Mouse (Mus musculus): ENCODE measurements around the gene Eno4. TPM values are rescaled to one million over a fixed set of nuclear protein-coding genes. Genes with fewer than 3 reads are reported as not detected.

Gene Eno4
- total RNA-seq, 2 experiments from 2014 or later = 2.0 to 2.9 TPM

DNA sequence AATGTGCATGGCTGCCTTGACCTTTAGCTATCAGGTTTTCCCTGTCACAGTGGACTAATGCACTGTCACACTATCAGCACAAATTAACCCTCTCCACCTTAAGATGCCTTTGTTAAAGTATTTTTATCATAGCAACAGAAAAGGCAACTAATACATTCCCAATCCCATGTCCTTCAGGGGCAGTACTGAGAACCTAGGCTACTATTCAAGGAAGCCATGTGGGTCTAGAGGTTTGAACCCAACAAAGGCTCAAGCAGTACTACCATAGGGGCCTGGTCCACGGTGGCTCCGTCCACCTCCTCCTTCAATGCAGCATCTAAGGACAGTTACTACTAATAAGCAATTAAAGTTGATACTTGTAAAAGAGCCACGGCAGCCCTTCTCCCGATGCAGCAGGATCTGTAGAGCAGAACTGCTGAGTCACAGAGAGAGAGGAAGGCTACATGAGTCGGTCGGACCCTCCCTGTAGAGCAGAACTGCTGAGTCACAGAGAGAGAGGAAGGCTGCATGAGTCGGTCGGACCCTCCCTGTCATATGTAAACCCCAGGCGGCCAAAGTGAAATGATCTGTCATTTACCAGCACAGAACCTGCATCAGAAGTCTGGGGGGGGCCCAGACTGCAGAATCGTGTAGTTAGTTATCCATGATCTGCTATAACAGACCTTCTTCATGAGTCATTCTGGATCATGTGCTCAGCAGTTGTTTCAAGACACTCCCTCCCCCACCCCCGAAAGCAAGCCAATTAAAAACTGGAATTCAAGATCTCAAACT, 35.4 kb downstream of the Eno4 start:
- Histone ChIP-seq H3K4me3 (no peak overlapping the region), H3K27ac (peak overlapping the region; percentile 70)
- intact Hi-C loops (cut with DNase I) = no loop called here
- peak; percentile 32 to 33 for DNase-seq (ENCODE audit: extremely low spot score in 1 of 2, low spot score in 2 of 2)
- no peak for TF ChIP-seq CTCF (IDR thresholded peaks at IDR 0.05)

- Histone ChIP-seq H3K27ac (no peak overlapping the region), H3K4me3 (peak overlapping the region; percentile 21; the same call in 1 of the 2 replicates)
- no peak for DNase-seq (ENCODE audit: extremely low spot score in 1 of 2, low spot score in 2 of 2)
- TF ChIP-seq CTCF (IDR thresholded peaks at IDR 0.05) = no peak
- intact Hi-C loops (cut with DNase I) = no loop called here
Measured at GRCm38 (mm10) chr19:58979436-58980055, 36.3 kb downstream of the Eno4 start.

DNA sequence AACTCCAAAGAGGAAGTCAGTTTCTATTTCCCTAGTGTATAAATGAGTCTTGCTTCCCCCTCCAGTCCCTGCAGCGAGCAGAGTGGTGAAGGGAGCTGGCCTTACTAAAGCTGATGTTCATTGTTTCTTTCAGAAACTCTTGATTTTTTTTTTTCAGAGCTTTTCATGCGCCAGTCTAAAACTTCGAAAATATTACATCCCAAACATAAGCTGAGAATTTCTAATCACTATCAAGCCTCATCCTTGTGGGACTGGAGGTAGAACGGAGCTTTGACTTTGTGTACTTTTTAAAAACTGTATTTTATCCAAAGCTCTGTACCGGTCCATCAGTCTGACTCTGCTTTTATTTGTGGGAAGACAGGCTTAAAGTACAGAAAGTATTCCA, 36.8 kb downstream of the Eno4 start:
- no peak for TF ChIP-seq CTCF (IDR thresholded peaks at IDR 0.05)
- intact Hi-C loops (cut with DNase I) = no loop called here
- Histone ChIP-seq H3K4me3 (peak overlapping the region; percentile 21; the same call in 1 of the 2 replicates), H3K27ac (no peak overlapping the region)
- no peak for DNase-seq (ENCODE audit: extremely low spot score in 1 of 2, low spot score in 2 of 2)

- no peak for DNase-seq (ENCODE audit: extremely low spot score in 1 of 2, low spot score in 2 of 2)
- Histone ChIP-seq H3K4me3 (no peak overlapping the region), H3K27ac (no peak overlapping the region)
- intact Hi-C loops (cut with DNase I) = no loop called here
- TF ChIP-seq CTCF (IDR thresholded peaks at IDR 0.05) = no peak
Measured at GRCm38 (mm10) chr19:58981571-58981970, 38.3 kb downstream of the Eno4 start.

- intact Hi-C loops (cut with DNase I) = no loop called here
- DNase-seq (ENCODE audit: extremely low spot score in 1 of 2, low spot score in 2 of 2) = no peak
- no peak for TF ChIP-seq CTCF (IDR thresholded peaks at IDR 0.05)
- no peak overlapping the region for H3K27ac ChIP-seq
- no peak overlapping the region for H3K4me3 ChIP-seq
Measured at GRCm38 (mm10) chr19:59002827-59003226, 59.6 kb downstream of the Eno4 start.

DNA sequence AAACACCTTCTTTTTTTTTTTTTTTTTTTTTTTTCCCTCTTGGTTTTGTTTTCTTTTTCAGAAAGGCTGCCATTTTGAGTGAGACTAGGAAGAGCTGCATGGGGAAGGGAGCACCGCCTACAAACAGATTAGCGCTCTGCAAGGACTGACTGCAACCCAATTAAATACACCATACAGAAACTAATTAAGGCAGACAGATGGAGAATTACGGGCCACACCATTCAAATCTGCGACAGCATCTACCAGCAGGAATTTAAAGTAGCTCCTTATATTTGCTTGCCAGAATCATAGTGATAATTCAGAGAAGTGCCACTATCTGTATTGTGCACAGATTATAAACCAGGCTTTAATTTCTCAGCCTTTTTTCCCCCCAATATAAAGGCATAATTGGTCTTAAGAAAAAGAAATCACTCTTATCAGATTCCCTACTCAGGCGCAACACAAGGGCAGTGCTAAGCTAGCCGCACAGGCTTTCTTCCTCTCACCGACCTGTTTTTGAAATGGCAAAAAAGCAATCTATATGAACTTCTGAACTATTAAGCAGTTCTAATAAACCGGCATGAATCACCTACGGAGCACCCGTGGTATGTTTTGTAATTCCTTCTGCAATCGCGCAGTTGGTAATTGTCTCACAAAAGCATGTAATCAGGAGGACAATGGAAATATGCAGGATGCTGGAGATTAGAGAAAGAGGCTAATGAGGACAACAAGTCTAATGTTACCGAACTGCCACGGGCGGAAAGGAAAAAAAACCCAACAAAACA, 63.5 kb downstream of the Eno4 start:
- no peak overlapping the region for H3K27ac ChIP-seq
- DNase-seq (ENCODE audit: extremely low spot score in 1 of 2, low spot score in 2 of 2) = no peak
- TF ChIP-seq CTCF (IDR thresholded peaks at IDR 0.05) = no peak
- no peak overlapping the region for H3K4me3 ChIP-seq
- intact Hi-C loops (cut with DNase I) = no loop called here

GRCm38 (mm10) chr19:59010802-59011201, 67.6 kb downstream of the Eno4 start:
- Histone ChIP-seq H3K27ac (no peak overlapping the region), H3K4me3 (no peak overlapping the region)
- intact Hi-C loops (cut with DNase I) = no loop called here
- no peak for TF ChIP-seq CTCF (IDR thresholded peaks at IDR 0.05)
- DNase-seq (ENCODE audit: extremely low spot score in 1 of 2, low spot score in 2 of 2) = no peak

Small RNAs within 50 kb of the gene (microRNA-seq; reads per million reads assigned to microRNA genes)
- 36.8 to 78.1 reads per million in 2 experiments for gene Mir3086

Other genes starting within 250 kb of the Eno4 start
- gene Pnliprp1, start 214.5 kb upstream of the Eno4 start, total RNA-seq (2021) = not detected
- not detected for gene Pnliprp2, start 183.7 kb upstream of the Eno4 start, total RNA-seq (2021)
- gene 1700019N19Rik, start 149.0 kb upstream of the Eno4 start, total RNA-seq (2021) = not detected
- 100 to 1,000 TPM; 208 to 220 TPM for gene Hspa12a, start 229 bp downstream of the Eno4 start, total RNA-seq (2021)
- gene Shtn1, start 132.7 kb downstream of the Eno4 start, total RNA-seq (2021) = 10 to 100 TPM; 17.6 to 19.5 TPM
- 1 to 10 TPM; 1.4 to 2.9 TPM for gene Vax1, start 226.6 kb downstream of the Eno4 start, total RNA-seq (2021)

Data from left cerebral cortex, adult 2 months (tissue).